Mouse (Mus musculus) stomach, postnatal 0 days (tissue): ENCODE data around the gene Tgfbi.

ENCODE experiments used
- CTCF ChIP-seq: IDR thresholded peaks from 2 replicates; pipeline ENCODE4 v1.5.1; 2016; ENCODE audit warnings: antibody characterized with exemption, low read depth, mild to moderate bottlenecking, moderate library complexity
- EP300 ChIP-seq: optimal IDR thresholded peaks from 2 replicates; pipeline ENCODE3; 2016; ENCODE audit warnings: antibody characterized with exemption

DNA sequence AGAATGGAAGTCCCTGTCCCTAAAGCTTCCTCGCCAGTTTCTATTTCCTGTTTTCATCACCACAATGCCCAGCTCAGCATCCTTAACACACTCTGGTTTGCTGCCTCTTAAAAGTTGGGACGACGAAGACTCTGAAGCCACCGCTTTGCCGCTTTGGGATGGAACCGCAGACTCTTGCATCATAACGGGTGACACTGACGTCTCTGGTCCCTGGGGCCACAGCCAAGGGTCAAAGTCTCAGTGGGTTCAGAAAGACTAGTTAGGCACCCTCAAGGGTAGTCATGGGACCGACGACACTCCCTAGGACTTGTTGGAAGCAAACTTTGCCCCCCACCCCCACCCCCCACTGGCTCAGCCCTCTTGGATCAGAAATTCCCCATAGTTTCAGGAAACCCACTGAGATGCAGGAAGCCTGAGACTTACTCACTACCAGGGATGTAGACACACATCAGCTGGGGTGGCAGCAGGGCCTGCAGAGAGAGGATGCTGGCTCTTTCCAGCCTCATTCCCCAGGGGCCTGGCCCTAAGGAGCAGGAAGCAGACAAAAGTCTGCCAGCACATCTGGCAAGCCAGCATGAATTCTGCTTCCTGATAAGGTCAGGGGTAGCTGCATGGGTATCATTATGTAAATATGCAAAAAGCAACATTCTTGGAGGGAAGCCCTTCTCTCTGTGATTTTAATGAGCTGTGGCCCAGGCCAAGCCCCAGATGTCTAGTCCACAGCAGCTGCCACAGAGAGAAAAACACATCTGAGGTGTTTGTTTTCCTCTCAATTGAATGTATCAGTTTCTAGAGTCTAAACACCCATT, 38.5 kb downstream of the Tgfbi start:
- TF ChIP-seq CTCF = no peak
- TF ChIP-seq EP300 = no peak
